Comparison of ENCODE assay signal across 22 mouse cellular contexts in the genomic region with DNA sequence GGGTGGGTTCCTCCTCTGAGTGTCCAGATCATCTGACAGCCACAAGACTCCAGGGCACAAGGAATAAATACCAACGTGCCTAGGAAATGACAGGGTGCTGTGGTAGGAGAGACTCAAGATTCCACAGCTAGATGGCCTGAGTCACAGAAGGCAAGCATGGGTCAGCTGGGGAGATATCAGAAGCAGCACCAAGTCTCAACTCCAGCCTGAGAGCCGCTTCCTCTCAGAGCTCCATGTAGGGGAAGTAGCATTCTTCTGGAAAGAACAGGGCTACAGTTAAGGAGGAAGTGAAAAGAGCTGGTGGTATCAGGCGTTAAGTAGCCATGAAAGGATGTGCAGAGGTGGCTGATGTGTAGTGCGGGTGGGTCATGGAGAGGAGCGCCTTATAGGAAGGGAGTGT. TPM values are rescaled to one million over a fixed set of nuclear protein-coding genes. Genes with fewer than 3 reads are reported as not detected.
DNase-seq lines count a peak whose midpoint lies in the region; ATAC-seq and TF ChIP-seq lines count a peak whose summit lies in the region.
"Had no signal": no experiment of that assay in that cellular context is flagged by ENCODE, and none has a peak within 500 bp of the region (broad histone marks: within the 10 kb centered on the region; RNA-seq: fewer than 3 reads in every experiment).

No protein-coding gene starts in this region.

- H3K27me3 ChIP-seq in liver, adult 2 months (ENCODE audit: control insufficient read depth, insufficient read depth, low read length) = no peaks in the 10 kb centered on the region
- H3K27me3 ChIP-seq in liver, embryonic 11.5 days (replicated peaks; ENCODE audit: control insufficient read depth, insufficient read depth, low read length) = no peaks in the 10 kb centered on the region
- no peaks in the 10 kb centered on the region for H3K27me3 ChIP-seq in liver, embryonic 16.5 days (ENCODE audit: control insufficient read depth, insufficient read depth, low read depth, low read length)
- H3K27me3 ChIP-seq in small intestine, adult 2 months (ENCODE audit: control insufficient read depth, insufficient read depth, low read length) = no peaks in the 10 kb centered on the region
- H3K27me3 ChIP-seq: limb, embryonic 15.5 days; midbrain, embryonic 15.5 days; neural tube, embryonic 12.5 days had no signal

- H3K4me3 ChIP-seq in liver, adult 2 months (ENCODE audit: insufficient read depth, low read depth, low read length) = no peak overlapping the region
- H3K4me3 ChIP-seq in liver, embryonic 11.5 days (ENCODE audit: low read depth, low read length) = no peak overlapping the region
- no peak overlapping the region for H3K4me3 ChIP-seq in bone marrow, adult 2 months (replicated peaks; ENCODE audit: control insufficient read depth, low read depth, low read length)
- no peak overlapping the region for H3K4me3 ChIP-seq in liver, embryonic 16.5 days (ENCODE audit: low read depth, low read length)
- no peak overlapping the region for H3K4me3 ChIP-seq in small intestine, adult 2 months (ENCODE audit: low read depth, low read length)
- H3K4me3 ChIP-seq: hindbrain, embryonic 10.5 days; limb, embryonic 15.5 days; midbrain, embryonic 15.5 days; neural tube, embryonic 12.5 days had no signal

- H3K36me3 ChIP-seq in liver, adult 2 months (ENCODE audit: control insufficient read depth, insufficient read depth, low read length) = no peaks in the 10 kb centered on the region
- H3K36me3 ChIP-seq in liver, embryonic 11.5 days (ENCODE audit: control insufficient read depth, insufficient read depth, low read length) = 0 out of 2 replicates have a peak, but pooled peaks cover 2% of the 10 kb centered on the region
- no peaks in the 10 kb centered on the region for H3K36me3 ChIP-seq in liver, embryonic 16.5 days (ENCODE audit: control insufficient read depth, insufficient read depth)
- peaks cover 8% of the 10 kb centered on the region; the same call in 1 of the 2 replicates for H3K36me3 ChIP-seq in small intestine, adult 2 months (ENCODE audit: control insufficient read depth, insufficient read depth, low read length)
- H3K36me3 ChIP-seq: limb, embryonic 15.5 days; midbrain, embryonic 15.5 days; neural tube, embryonic 12.5 days had no signal

- no peaks in the 10 kb centered on the region for H3K9me3 ChIP-seq in liver, embryonic 11.5 days (ENCODE audit: control insufficient read depth, low read length)
- no peaks in the 10 kb centered on the region for H3K9me3 ChIP-seq in liver, embryonic 16.5 days (replicated peaks; ENCODE audit: control insufficient read depth, low read length)
- H3K9me3 ChIP-seq: hindbrain, embryonic 10.5 days; limb, embryonic 15.5 days; midbrain, embryonic 15.5 days; neural tube, embryonic 12.5 days had no signal

- 76% methylated on average over 5 of the region's 5 CpGs for WGBS in liver, adult 2 months
- 48% methylated on average over 5 of the region's 5 CpGs for WGBS in liver, embryonic 11.5 days
- WGBS in bone marrow, adult 2 months = 15% methylated on average over 5 of the region's 5 CpGs
- WGBS in liver, embryonic 16.5 days (ENCODE audit: insufficient replicate concordance) = 28% methylated on average over 5 of the region's 5 CpGs
- 73% methylated on average over 5 of the region's 5 CpGs for WGBS in small intestine, adult 2 months

- no peak for TF ChIP-seq CTCF in liver, adult 2 months (IDR thresholded peaks at IDR 0.05; ENCODE audit: low read depth, low read length)
- no peak for TF ChIP-seq CTCF in bone marrow, adult 2 months (IDR thresholded peaks at IDR 0.05; ENCODE audit: control insufficient read depth, insufficient read depth, low read length)
- no peak for TF ChIP-seq CTCF in small intestine, adult 2 months (IDR thresholded peaks at IDR 0.05; ENCODE audit: extremely low read depth, insufficient read length, insufficient replicate concordance, low read depth, low read length)

- no peak for TF ChIP-seq POLR2A in liver, adult 2 months (IDR thresholded peaks at IDR 0.05; ENCODE audit: extremely low read depth, insufficient read depth, low read length)
- TF ChIP-seq POLR2A in bone marrow, adult 2 months (IDR thresholded peaks at IDR 0.05; ENCODE audit: borderline replicate concordance, control insufficient read depth, low read depth, low read length) = no peak
- no peak for TF ChIP-seq POLR2A in small intestine, adult 2 months (IDR thresholded peaks at IDR 0.05; ENCODE audit: low read depth, low read length)

- no peak overlapping the region for H3K4me2 ChIP-seq in liver, embryonic 11.5 days
- no peak overlapping the region for H3K4me2 ChIP-seq in liver, embryonic 16.5 days (ENCODE audit: low read depth, low read length)
- H3K4me2 ChIP-seq: heart, embryonic 11.5 days; limb, embryonic 15.5 days; midbrain, embryonic 15.5 days; neural tube, embryonic 12.5 days had no signal

- peaks cover 8% of the 10 kb centered on the region; the same call in 1 of the 2 replicates for H3K79me2 ChIP-seq in liver, adult 2 months (ENCODE audit: control insufficient read depth, insufficient read depth, low read length)

- no peak; the same call in 1 of the 2 replicates for ATAC-seq in liver, embryonic 11.5 days (replicated peaks; ENCODE audit: low FRiP score)
- peak; percentile 50; the same call in 1 of the 2 replicates for ATAC-seq in liver, embryonic 16.5 days (ENCODE audit: low read depth)
- ATAC-seq in erythroid progenitor cell, adult 5-6 weeks (replicated peaks; ENCODE audit: low FRiP score, poor library complexity, severe bottlenecking) = no peak
- ATAC-seq: midbrain, embryonic 15.5 days had no signal

- H3K27ac ChIP-seq in liver, adult 2 months (replicated peaks; ENCODE audit: insufficient read depth, low read depth, low read length) = no peak overlapping the region
- H3K27ac ChIP-seq in liver, embryonic 11.5 days (ENCODE audit: low read depth, low read length) = no peak overlapping the region
- H3K27ac ChIP-seq in bone marrow, adult 2 months (ENCODE audit: control insufficient read depth, insufficient read depth, low read depth, low read length, poor library complexity) = peak overlapping the region; percentile 12; the same call in 1 of the 2 replicates
- no peak overlapping the region for H3K27ac ChIP-seq in liver, embryonic 16.5 days (ENCODE audit: low read length)
- H3K27ac ChIP-seq in small intestine, adult 2 months (ENCODE audit: insufficient read depth, low read depth, low read length) = peak overlapping the region; percentile 43
- H3K27ac ChIP-seq: hindbrain, embryonic 10.5 days; kidney, postnatal 0 days; limb, embryonic 15.5 days; midbrain, embryonic 15.5 days; neural tube, embryonic 12.5 days had no signal

- no peak overlapping the region for H3K9ac ChIP-seq in liver, adult 2 months (ENCODE audit: low read depth, low read length)
- H3K9ac ChIP-seq in liver, embryonic 11.5 days (ENCODE audit: low read depth, low read length) = no peak overlapping the region
- no peak overlapping the region for H3K9ac ChIP-seq in liver, embryonic 16.5 days (ENCODE audit: low read depth, low read length)
- H3K9ac ChIP-seq: limb, embryonic 15.5 days; midbrain, embryonic 15.5 days; neural tube, embryonic 12.5 days had no signal

- H3K4me1 ChIP-seq in liver, adult 2 months (ENCODE audit: control insufficient read depth, insufficient read depth, low read length) = 0 out of 2 replicates have a peak, but pooled peaks cover 2% of the 10 kb centered on the region
- H3K4me1 ChIP-seq in liver, embryonic 11.5 days (replicated peaks; ENCODE audit: control insufficient read depth, insufficient read depth, low read length) = peaks cover 11% of the 10 kb centered on the region
- peaks cover 5% of the 10 kb centered on the region; the same call in 1 of the 2 replicates for H3K4me1 ChIP-seq in bone marrow, adult 2 months (ENCODE audit: control insufficient read depth, insufficient read depth, low read length)
- no peaks in the 10 kb centered on the region; the same call in 1 of the 2 replicates for H3K4me1 ChIP-seq in liver, embryonic 16.5 days (ENCODE audit: control insufficient read depth, low read depth, low read length)
- H3K4me1 ChIP-seq in small intestine, adult 2 months (ENCODE audit: control insufficient read depth, insufficient read depth, insufficient read length, low read length) = peaks cover 25% of the 10 kb centered on the region; the same call in 1 of the 2 replicates

- DNase-seq in liver, adult 2 months (ENCODE audit: extremely low read depth, low read depth, low spot score) = peak; percentile 47
- DNase-seq in liver, embryonic 11.5 days (ENCODE audit: low spot score) = no peak
- no peak for DNase-seq in left cerebral cortex, adult 11 months (ENCODE audit: low spot score)
- DNase-seq in layer of hippocampus, adult 18-20 months (ENCODE audit: low spot score in 2 of 2) = no peak
- DNase-seq: adrenal gland, postnatal 10 days; cerebellum, postnatal 10 days; gastrocnemius, postnatal 25 days; layer of hippocampus, adult 9-11 months; lung, postnatal 14 days; thymus, postnatal 25 days had no signal

RNA-seq across cellular contexts. Expression of a gene that starts 5.1 kb away (rescaled TPM):
- 0.18 TPM in 1 of 2 replicates, not detected in the other for total RNA-seq in liver, adult 2 months (2014; rRNA removed)
- 0.07 TPM in 1 of 2 replicates, not detected in the other for polyA plus RNA-seq in liver, adult 2 months (2012; rRNA removed)
- 0.22 TPM in 1 of 2 replicates, not detected in the other for polyA plus RNA-seq in liver, embryonic 11.5 days (2014; fragmentation: Nextera tagmentation; extraction: Ambion mirVana)
- polyA plus RNA-seq in bone marrow, adult 2 months (2011; ENCODE audit: insufficient read depth, insufficient read length, low replicate concordance, missing spikeins) = not detected in 2 replicates
- polyA plus RNA-seq in liver, embryonic 16.5 days (2015; fragmentation: Nextera tagmentation; extraction: Ambion mirVana) = not detected in 2 replicates
- 0.34 TPM in 1 of 2 replicates, not detected in the other for polyA plus RNA-seq in small intestine, adult 2 months (2012; rRNA removed)
- 1 to 10 TPM; 3.0 to 3.6 TPM for total RNA-seq in layer of hippocampus, adult 18-20 months (2021)
- total RNA-seq in erythroid progenitor cell, adult 5-6 weeks (2015; ENCODE audit: low replicate concordance) = 3.6 TPM in 1 of 2 replicates, not detected in the other
- total RNA-seq in erythroid progenitor cell, adult 5-6 weeks (2017; ENCODE audit: low replicate concordance) = not detected in 2 replicates
- polyA plus RNA-seq: embryonic facial prominence, embryonic 11.5 days; hindbrain, embryonic 10.5 days; limb, embryonic 15.5 days; neural tube, embryonic 12.5 days; stomach, embryonic 16.5 days had no signal

RNA-seq across cellular contexts. Expression of a gene that starts 5.4 kb away (rescaled TPM):
- 39.6 and 46.2 TPM in 2 replicates for total RNA-seq in liver, adult 2 months (2014; rRNA removed)
- polyA plus RNA-seq in liver, adult 2 months (2012; rRNA removed) = 38.9 and 46.2 TPM in 2 replicates
- polyA plus RNA-seq in liver, embryonic 11.5 days (2014; fragmentation: Nextera tagmentation; extraction: Ambion mirVana) = 62.4 and 65.3 TPM in 2 replicates
- polyA plus RNA-seq in bone marrow, adult 2 months (2011; ENCODE audit: insufficient read depth, insufficient read length, low replicate concordance, missing spikeins) = 41.8 and 98.1 TPM in 2 replicates
- polyA plus RNA-seq in liver, embryonic 16.5 days (2015; fragmentation: Nextera tagmentation; extraction: Ambion mirVana) = 35.4 and 38.7 TPM in 2 replicates
- 45.1 and 81.2 TPM in 2 replicates for polyA plus RNA-seq in small intestine, adult 2 months (2012; rRNA removed)
- total RNA-seq in layer of hippocampus, adult 18-20 months (2021) = 10 to 100 TPM; 54.7 to 62.1 TPM
- 19.7 and 23.4 TPM in 2 replicates for total RNA-seq in erythroid progenitor cell, adult 5-6 weeks (2015; ENCODE audit: low replicate concordance)
- total RNA-seq in erythroid progenitor cell, adult 5-6 weeks (2017; ENCODE audit: low replicate concordance) = 24.5 and 28.0 TPM in 2 replicates

RNA-seq across cellular contexts. Expression of a gene that starts 33.0 kb away (rescaled TPM):
- not detected in 2 replicates for total RNA-seq in liver, adult 2 months (2014; rRNA removed)
- not detected in 2 replicates for polyA plus RNA-seq in liver, adult 2 months (2012; rRNA removed)
- 0.10 TPM in 1 of 2 replicates, not detected in the other for polyA plus RNA-seq in liver, embryonic 11.5 days (2014; fragmentation: Nextera tagmentation; extraction: Ambion mirVana)
- polyA plus RNA-seq in bone marrow, adult 2 months (2011; ENCODE audit: insufficient read depth, insufficient read length, low replicate concordance, missing spikeins) = not detected in 2 replicates
- polyA plus RNA-seq in liver, embryonic 16.5 days (2015; fragmentation: Nextera tagmentation; extraction: Ambion mirVana) = 0.05 TPM in 1 of 2 replicates, not detected in the other
- 0.79 and 1.2 TPM in 2 replicates for polyA plus RNA-seq in small intestine, adult 2 months (2012; rRNA removed)
- 10 to 100 TPM; 29.7 to 33.2 TPM for total RNA-seq in layer of hippocampus, adult 18-20 months (2021)
- total RNA-seq in erythroid progenitor cell, adult 5-6 weeks (2015; ENCODE audit: low replicate concordance) = not detected in 2 replicates
- not detected in 2 replicates for total RNA-seq in erythroid progenitor cell, adult 5-6 weeks (2017; ENCODE audit: low replicate concordance)
- total RNA-seq: gastrocnemius, postnatal 25 days had no signal

RNA-seq across cellular contexts. Expression of a gene that starts 58.3 kb away (rescaled TPM):
- 26.6 and 31.4 TPM in 2 replicates for total RNA-seq in liver, adult 2 months (2014; rRNA removed)
- polyA plus RNA-seq in liver, adult 2 months (2012; rRNA removed) = 9.5 and 10.2 TPM in 2 replicates
- polyA plus RNA-seq in liver, embryonic 11.5 days (2014; fragmentation: Nextera tagmentation; extraction: Ambion mirVana) = 11.9 and 13.2 TPM in 2 replicates
- polyA plus RNA-seq in bone marrow, adult 2 months (2011; ENCODE audit: insufficient read depth, insufficient read length, low replicate concordance, missing spikeins) = 16.9 and 27.9 TPM in 2 replicates
- 4.3 and 5.8 TPM in 2 replicates for polyA plus RNA-seq in liver, embryonic 16.5 days (2015; fragmentation: Nextera tagmentation; extraction: Ambion mirVana)
- polyA plus RNA-seq in small intestine, adult 2 months (2012; rRNA removed) = 8.6 and 22.1 TPM in 2 replicates
- total RNA-seq in layer of hippocampus, adult 18-20 months (2021) = 100 to 1,000 TPM; 107 to 110 TPM
- 59.1 and 63.7 TPM in 2 replicates for total RNA-seq in erythroid progenitor cell, adult 5-6 weeks (2015; ENCODE audit: low replicate concordance)
- total RNA-seq in erythroid progenitor cell, adult 5-6 weeks (2017; ENCODE audit: low replicate concordance) = 88.5 and 98.1 TPM in 2 replicates

Comparison
In these comparisons a context has a peak if more than half of its experiments do, and no peak if none do; other contexts are left out.
1. H3K27ac ChIP-seq: peak in bone marrow, adult 2 months (single experiment) and small intestine, adult 2 months (single experiment); none in liver, adult 2 months (single experiment), liver, embryonic 11.5 days (single experiment) and liver, embryonic 16.5 days (single experiment).